Mouse (Mus musculus): Measurements from ENCODE around the gene Zfp708. TPM values are rescaled to one million over a fixed set of nuclear protein-coding genes. Genes with fewer than 3 reads are reported as not detected.
"Not testable (repeated sequence)": the region's sequence is repeated elsewhere in the genome, so short reads cannot be mapped to it uniquely, and the experiment has no call there.

Gene Zfp708
- polyA plus RNA-seq (2012; ENCODE audit: insufficient read depth, low replicate concordance) = not detected in 2 replicates

DNA sequence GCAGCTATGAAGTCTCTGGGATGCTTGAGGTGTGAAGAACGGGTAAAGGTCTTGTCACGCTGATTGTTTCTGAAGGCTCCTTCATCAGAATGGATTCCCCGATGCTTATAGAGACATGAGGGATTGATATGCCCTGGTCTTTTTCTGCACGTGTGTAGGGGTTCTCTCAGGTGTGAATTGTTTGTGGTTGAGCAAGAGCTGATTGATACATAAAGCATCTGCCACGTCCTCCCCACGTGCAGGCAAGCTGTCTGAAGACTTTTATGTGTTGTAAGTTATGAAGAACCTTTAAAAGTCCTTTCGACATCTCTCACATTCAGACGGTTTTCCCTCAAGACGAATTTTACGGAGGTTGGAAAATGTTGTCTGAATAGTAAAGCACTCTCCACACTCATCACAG is at the start of gene Zfp708:
Zfp708 (minus strand) TSS at position 101 of the 400 bp plus-strand sequence.
- Histone ChIP-seq H3K4me1 (no peaks in the 10 kb centered on the region; the same call in 1 of the 2 replicates), H3K9me3 (no peaks in the 10 kb centered on the region), H3K36me3 (replicated peaks; ENCODE audit: low read length) (peaks cover 63% of the 10 kb centered on the region), H3K4me3 (replicated peaks) (no peak within 1 kb of the TSS), H3K27me3 (replicated peaks) (no peaks in the 10 kb centered on the region)
- TF ChIP-seq FLI1 (IDR thresholded peaks at IDR 0.05; ENCODE audit: low read length) (no peak), GATA1 (IDR thresholded peaks at IDR 0.05; ENCODE audit: borderline replicate concordance, low read length) (no peak)

DNA sequence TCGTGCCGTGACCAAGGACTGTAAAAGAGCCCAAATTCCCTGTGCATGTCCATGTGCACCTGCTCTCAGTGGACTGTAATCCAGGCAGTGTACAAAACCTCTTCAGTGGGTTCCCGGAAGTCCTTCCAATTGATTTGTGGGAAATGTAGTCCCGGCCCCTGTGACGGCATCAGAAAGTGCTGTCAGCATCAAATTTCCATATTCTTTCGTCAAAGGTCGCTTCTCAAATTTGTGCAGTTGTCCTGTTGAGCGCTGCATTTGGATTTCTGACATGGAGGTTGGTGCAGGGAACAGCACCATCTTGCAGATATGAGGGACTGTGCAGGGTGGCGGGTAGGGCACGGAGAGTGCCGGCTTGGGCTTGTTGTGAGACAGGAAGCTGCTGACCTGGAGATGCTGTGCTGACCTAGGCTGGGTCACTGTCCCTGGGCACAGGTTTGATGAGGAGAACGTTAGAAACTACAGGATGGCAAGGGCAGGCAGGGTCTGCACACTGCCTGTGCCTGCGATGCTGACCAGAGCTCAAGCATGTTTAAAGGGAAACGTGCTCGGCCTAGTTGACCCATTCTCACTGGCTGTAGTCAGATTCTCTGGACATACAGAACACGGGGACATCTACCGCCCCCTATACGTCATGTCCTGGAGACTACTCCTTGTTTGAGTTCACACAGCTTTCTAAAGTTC is 30.4 kb upstream of the Zfp708 start:
- no peaks in the 10 kb centered on the region for H3K27me3 ChIP-seq (replicated peaks)
- no peaks in the 10 kb centered on the region for H3K36me3 ChIP-seq (replicated peaks; ENCODE audit: low read length)
- TF ChIP-seq FLI1 (IDR thresholded peaks at IDR 0.05; ENCODE audit: low read length) (no peak), GATA1 (IDR thresholded peaks at IDR 0.05; ENCODE audit: borderline replicate concordance, low read length) (no peak)
- peaks cover 3% of the 10 kb centered on the region; the same call in 1 of the 2 replicates for H3K4me1 ChIP-seq
- H3K9me3 ChIP-seq = no peaks in the 10 kb centered on the region
- peak overlapping the region; percentile 94 for H3K4me3 ChIP-seq (replicated peaks)

DNA sequence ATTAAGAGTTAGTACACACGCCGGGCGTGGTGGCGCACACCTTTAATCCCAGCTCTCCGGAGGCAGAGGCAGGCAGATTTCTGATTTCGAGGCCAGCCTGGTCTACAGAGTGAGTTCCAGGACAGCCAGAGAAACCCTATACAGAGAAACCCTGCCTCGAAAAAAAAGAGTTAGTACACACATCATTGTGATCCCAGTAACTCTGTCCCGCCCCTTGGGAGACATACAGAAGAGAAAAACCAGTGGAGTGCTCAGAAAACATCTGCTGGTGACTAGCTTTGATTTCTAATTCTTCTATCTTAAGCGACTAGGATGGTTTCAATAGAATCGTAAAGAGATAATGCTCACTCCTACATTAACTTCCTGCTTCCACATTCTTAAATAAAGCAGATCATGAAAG is 29.7 kb upstream of the Zfp708 start:
- H3K27me3 ChIP-seq (replicated peaks); H3K4me3 ChIP-seq (replicated peaks): not testable (repeated sequence)

DNA sequence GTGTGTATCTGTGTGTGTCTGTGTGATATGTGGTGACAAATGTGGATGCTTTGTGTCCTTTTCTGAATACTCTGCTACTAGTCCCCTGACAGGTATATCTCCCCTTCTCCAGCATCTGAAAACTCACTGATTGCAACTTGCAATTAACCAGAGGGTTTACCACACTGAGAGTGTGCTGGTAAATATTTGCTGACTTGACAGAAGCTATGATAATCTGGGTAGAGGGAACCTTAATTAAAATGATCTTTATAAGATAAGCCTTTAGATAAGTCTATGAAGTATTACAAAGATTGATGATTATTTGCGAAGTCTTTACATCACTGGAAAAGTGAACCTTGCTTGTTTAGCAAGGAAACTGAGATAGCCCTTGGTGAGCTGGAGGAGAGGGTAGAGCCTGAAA is 26.7 kb upstream of the Zfp708 start:
- no peaks in the 10 kb centered on the region for H3K27me3 ChIP-seq (replicated peaks)
- no peak overlapping the region for H3K4me3 ChIP-seq (replicated peaks)
- no peak for TF ChIP-seq GATA1 (IDR thresholded peaks at IDR 0.05; ENCODE audit: borderline replicate concordance, low read length)
- no peak for TF ChIP-seq FLI1 (IDR thresholded peaks at IDR 0.05; ENCODE audit: low read length)

More for the DNA sequence above, 29.7 kb upstream of the Zfp708 start:
- not testable (repeated sequence) for H3K9me3 ChIP-seq; H3K4me1 ChIP-seq; H3K36me3 ChIP-seq (replicated peaks; ENCODE audit: low read length)

DNA sequence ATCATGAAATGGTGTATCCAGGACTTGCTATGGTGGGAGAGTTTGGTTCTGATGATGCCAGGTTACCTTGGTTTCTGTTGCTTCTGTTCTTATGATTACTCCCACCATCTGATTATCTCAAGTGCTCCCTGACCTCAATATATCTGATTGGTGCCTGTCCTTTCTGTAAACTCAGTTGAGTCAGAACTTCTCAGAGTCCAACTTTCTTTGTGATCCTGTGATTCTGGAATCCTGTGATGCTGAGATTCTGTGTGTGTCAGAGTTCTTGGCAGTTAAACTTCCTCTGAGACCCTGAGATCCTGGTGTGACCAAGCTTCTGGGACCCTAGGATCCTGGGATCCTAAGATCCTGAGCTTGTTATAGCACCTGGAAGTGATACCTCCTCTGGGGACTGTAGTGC is 23.6 kb upstream of the Zfp708 start, which contains the start of gene Zfp759:
Zfp759 (plus strand) TSS at position 301 of the 400 bp plus-strand sequence.
- not testable (repeated sequence) for H3K9me3 ChIP-seq

More for the DNA sequence above, 26.7 kb upstream of the Zfp708 start:
- H3K4me1 ChIP-seq = peaks cover 3% of the 10 kb centered on the region; the same call in 1 of the 2 replicates
- no peaks in the 10 kb centered on the region for H3K9me3 ChIP-seq
- H3K36me3 ChIP-seq (replicated peaks; ENCODE audit: low read length) = no peaks in the 10 kb centered on the region

DNA sequence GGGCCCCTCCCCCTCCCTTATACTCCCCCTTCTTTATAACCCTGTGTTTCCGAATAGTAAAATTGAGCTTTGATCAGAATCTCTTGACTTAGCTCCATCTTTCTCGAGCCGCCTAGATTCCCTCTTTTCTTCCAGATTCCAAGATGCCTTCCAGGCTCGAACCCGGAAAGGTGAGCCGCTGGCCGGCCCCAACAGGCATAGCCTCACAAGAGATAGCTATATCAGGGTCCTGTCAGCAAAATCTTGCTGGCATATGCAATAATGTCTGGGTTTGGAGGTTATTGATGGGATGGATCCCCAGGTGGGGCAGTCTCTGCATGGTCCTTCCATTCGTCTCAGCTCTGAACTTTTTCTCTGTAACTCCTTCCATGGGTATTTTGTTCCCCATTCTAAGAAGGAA is 18.4 kb upstream of the Zfp708 start, which contains the start of gene Rslcan18:
Rslcan18 (minus strand) TSS at position 101 of the 400 bp plus-strand sequence.
- not testable (repeated sequence) for H3K36me3 ChIP-seq (replicated peaks; ENCODE audit: low read length); H3K27me3 ChIP-seq (replicated peaks); H3K4me3 ChIP-seq (replicated peaks)
- Histone ChIP-seq H3K4me1 (peaks cover 12% of the 10 kb centered on the region), H3K9me3 (peaks cover 19% of the 10 kb centered on the region)

More for the DNA sequence above, 23.6 kb upstream of the Zfp708 start, which contains the start of gene Zfp759:
- not testable (repeated sequence) for H3K4me3 ChIP-seq (replicated peaks); H3K4me1 ChIP-seq; H3K36me3 ChIP-seq (replicated peaks; ENCODE audit: low read length); H3K27me3 ChIP-seq (replicated peaks)

DNA sequence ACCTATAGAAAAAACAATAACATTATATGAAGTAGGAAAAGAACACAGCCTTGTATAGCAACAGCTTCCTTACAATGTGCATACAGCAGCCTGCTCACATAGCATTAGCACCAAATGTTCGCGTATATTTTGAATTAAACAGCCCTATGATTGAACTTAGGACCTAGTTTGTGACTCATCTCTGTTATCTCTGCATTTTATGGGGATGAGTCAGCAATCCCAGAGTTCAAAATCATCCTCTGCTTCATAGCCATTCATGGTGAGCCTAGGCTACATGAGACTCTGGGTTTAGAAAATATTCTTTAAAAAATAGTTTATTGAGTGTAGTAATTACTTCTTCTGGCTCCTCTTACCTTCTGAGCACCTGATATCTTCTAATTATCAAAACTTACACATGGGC is 15.5 kb upstream of the Zfp708 start:
- TF ChIP-seq GATA1 (IDR thresholded peaks at IDR 0.05; ENCODE audit: borderline replicate concordance, low read length) = no peak
- TF ChIP-seq FLI1 (IDR thresholded peaks at IDR 0.05; ENCODE audit: low read length) = no peak
- no peaks in the 10 kb centered on the region for H3K36me3 ChIP-seq (replicated peaks; ENCODE audit: low read length)
- no peak overlapping the region for H3K4me3 ChIP-seq (replicated peaks)
- H3K9me3 ChIP-seq = peaks cover 19% of the 10 kb centered on the region
- peaks cover 19% of the 10 kb centered on the region for H3K4me1 ChIP-seq
- no peaks in the 10 kb centered on the region for H3K27me3 ChIP-seq (replicated peaks)

DNA sequence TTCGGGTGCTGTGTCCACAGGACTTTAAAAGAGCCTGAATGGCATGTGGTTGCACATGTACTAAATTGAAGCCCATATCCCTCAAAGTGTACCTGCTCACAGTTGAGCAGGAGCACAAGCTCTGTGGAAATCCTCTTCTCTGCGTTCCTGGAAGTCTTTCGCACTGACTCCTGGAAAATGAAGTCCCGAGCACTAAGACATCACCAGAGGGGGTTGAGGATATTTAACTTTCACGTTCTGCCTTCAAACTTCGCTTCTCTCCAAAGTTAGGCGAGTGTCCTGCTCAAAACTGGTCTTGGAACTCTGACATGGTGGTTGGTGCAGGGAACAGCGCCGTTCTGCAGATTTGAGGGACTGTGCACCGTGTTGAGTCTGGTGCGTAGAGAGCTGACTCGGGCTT is 14.3 kb upstream of the Zfp708 start:
- Histone ChIP-seq H3K4me3 (replicated peaks) (no peak overlapping the region), H3K27me3 (replicated peaks) (no peaks in the 10 kb centered on the region), H3K4me1 (peaks cover 27% of the 10 kb centered on the region), H3K9me3 (peaks cover 19% of the 10 kb centered on the region), H3K36me3 (replicated peaks; ENCODE audit: low read length) (no peaks in the 10 kb centered on the region)
- no peak for TF ChIP-seq FLI1 (IDR thresholded peaks at IDR 0.05; ENCODE audit: low read length)
- no peak for TF ChIP-seq GATA1 (IDR thresholded peaks at IDR 0.05; ENCODE audit: borderline replicate concordance, low read length)

DNA sequence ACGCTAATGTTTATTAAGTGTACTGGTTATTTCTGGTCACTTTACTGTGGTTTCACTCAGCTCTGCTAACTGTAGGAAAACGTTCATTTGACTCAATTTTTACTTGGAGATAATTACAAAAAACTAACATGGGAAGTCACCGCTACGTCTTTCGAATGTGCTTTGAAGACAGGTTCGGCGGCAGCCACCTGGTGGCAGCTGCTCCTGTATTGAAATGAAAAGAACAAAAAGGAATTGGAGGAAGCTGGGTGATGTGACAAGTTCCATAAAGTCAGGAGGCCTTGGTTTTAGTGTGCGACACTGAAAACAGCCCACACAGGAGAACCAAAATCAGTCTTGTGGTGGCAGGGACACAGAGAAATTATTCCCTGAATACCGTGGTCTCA is 11.0 kb upstream of the Zfp708 start:
- TF ChIP-seq GATA1 (IDR thresholded peaks at IDR 0.05; ENCODE audit: borderline replicate concordance, low read length) (no peak), FLI1 (IDR thresholded peaks at IDR 0.05; ENCODE audit: low read length) (no peak)
- Histone ChIP-seq H3K36me3 (replicated peaks; ENCODE audit: low read length) (peaks cover 18% of the 10 kb centered on the region), H3K27me3 (replicated peaks) (no peaks in the 10 kb centered on the region), H3K4me3 (replicated peaks) (peak overlapping the region; percentile 96), H3K4me1 (peaks cover 36% of the 10 kb centered on the region), H3K9me3 (peaks cover 9% of the 10 kb centered on the region)

DNA sequence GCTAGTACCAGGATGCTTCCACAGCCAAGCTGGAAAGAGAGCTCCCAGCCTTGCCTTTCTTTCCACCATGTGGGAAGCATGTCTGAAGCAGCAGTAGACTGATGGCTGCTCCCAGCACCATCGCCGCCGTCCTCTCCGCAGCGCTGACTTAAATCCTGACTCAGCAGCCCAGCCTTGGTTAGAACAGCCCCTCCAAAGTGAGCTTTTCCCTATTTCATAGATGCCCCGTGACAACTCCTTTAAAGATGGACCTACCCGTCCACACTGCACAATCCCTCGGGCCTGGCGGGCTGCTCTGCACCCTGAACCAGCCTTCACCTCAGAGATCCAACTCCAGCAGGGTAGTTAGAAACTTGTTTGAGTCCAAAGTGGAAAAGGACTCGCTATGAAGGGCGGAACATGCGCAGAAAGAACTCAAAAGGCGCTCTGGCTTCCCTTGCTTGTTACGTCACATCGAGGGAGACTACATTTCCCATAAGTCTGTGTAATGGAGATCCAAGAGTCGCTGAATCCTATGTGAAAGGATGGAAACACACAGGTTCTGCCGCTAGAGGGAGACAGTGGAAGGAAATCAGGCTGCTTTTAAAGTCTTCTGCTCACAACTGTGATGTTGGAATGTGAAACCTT is 10.5 kb upstream of the Zfp708 start, which contains the start of gene Gm28557:
Gm28557 (minus strand) TSS at position 411 of the 627 bp plus-strand sequence.
- TF ChIP-seq FLI1 (IDR thresholded peaks at IDR 0.05; ENCODE audit: low read length) (no peak), GATA1 (IDR thresholded peaks at IDR 0.05; ENCODE audit: borderline replicate concordance, low read length) (no peak)
- Histone ChIP-seq H3K36me3 (replicated peaks; ENCODE audit: low read length) (peaks cover 18% of the 10 kb centered on the region), H3K4me1 (peaks cover 38% of the 10 kb centered on the region), H3K9me3 (peaks cover 8% of the 10 kb centered on the region; the same call in 1 of the 2 replicates), H3K4me3 (replicated peaks) (peak within 1 kb of the TSS; percentile 96), H3K27me3 (replicated peaks) (no peaks in the 10 kb centered on the region)

Measured in megakaryocyte, embryonic 14.5 days (primary cell).